Mouse (Mus musculus): ENCODE results near the gene Clpx.
"Not testable (repeated sequence)": the region's sequence is repeated elsewhere in the genome, so short reads cannot be mapped to it uniquely, and the experiment has no call there.

Gene Clpx

GRCm38 (mm10) chr9:65292421-65292820 lies 1.6 kb upstream of the Clpx start:
- no peak for DNase-seq

- no peak for DNase-seq
Measured at GRCm38 (mm10) chr9:65293119-65293518, 941 bp upstream of the Clpx start.

- DNase-seq: no peak
Measured at GRCm38 (mm10) chr9:65293580-65293972, 484 bp upstream of the Clpx start.

- no peak for DNase-seq
Measured at GRCm38 (mm10) chr9:65294716-65295378, 787 bp downstream of the Clpx start.

GRCm38 (mm10) chr9:65297056-65297455 lies 3.0 kb downstream of the Clpx start:
- peak in 1 of 2 experiments; percentile 46 for DNase-seq

GRCm38 (mm10) chr9:65298761-65299160 lies 4.7 kb downstream of the Clpx start:
- peak in 1 of 2 experiments; percentile 46 for DNase-seq

GRCm38 (mm10) chr9:65299650-65300049 lies 5.6 kb downstream of the Clpx start:
- DNase-seq: no peak

GRCm38 (mm10) chr9:65302327-65302983 lies 8.4 kb downstream of the Clpx start:
- no peak for DNase-seq

GRCm38 (mm10) chr9:65303586-65303985 lies 9.5 kb downstream of the Clpx start:
- no peak for DNase-seq

GRCm38 (mm10) chr9:65304300-65304699 lies 10.2 kb downstream of the Clpx start:
- DNase-seq: peak; percentile 57 to 85

GRCm38 (mm10) chr9:65306672-65307071 lies 12.6 kb downstream of the Clpx start:
- peak; percentile 60 to 84 for DNase-seq

- DNase-seq: no peak
Measured at GRCm38 (mm10) chr9:65308011-65308410, 14.0 kb downstream of the Clpx start.

GRCm38 (mm10) chr9:65312669-65313357 lies 18.8 kb downstream of the Clpx start:
- no peak for DNase-seq

GRCm38 (mm10) chr9:65313846-65314245 lies 19.8 kb downstream of the Clpx start:
- DNase-seq: no peak

GRCm38 (mm10) chr9:65322255-65322900 lies 28.3 kb downstream of the Clpx start:
- no peak for DNase-seq

- no peak for DNase-seq
Measured at GRCm38 (mm10) chr9:65325971-65326370, 31.9 kb downstream of the Clpx start.

GRCm38 (mm10) chr9:65327371-65327770 lies 33.3 kb downstream of the Clpx start:
- DNase-seq: no peak

GRCm38 (mm10) chr9:65333958-65334357 lies 39.9 kb downstream of the Clpx start:
- DNase-seq: no peak

GRCm38 (mm10) chr9:65339146-65339545 lies 45.1 kb downstream of the Clpx start:
- no peak for DNase-seq

- DNase-seq: no peak
Measured at GRCm38 (mm10) chr9:65340414-65340813, 46.4 kb downstream of the Clpx start.

GRCm38 (mm10) chr9:65345439-65345838 lies 51.4 kb downstream of the Clpx start:
- DNase-seq: not testable (repeated sequence)

GRCm38 (mm10) chr9:65345854-65346475 lies 51.9 kb downstream of the Clpx start, which contains the start of gene Pdcd7:
Gene Pdcd7, plus strand, starts transcription at chr9:65346104.
- DNase-seq: peak; percentile 96 to 98
